Mouse (Mus musculus) embryonic fibroblast, embryonic 13.5 days (primary cell): ENCODE measurements around the gene Olfr68. TPM values are rescaled to one million over a fixed set of nuclear protein-coding genes. Genes with fewer than 3 reads are reported as not detected.
"Not testable (repeated sequence)": the region's sequence is repeated elsewhere in the genome, so short reads cannot be mapped to it uniquely, and the experiment has no call there.

ENCODE experiments used
- H3K27ac ChIP-seq: 2 replicates; pipeline ENCODE4 v1.5.1; 2012; ENCODE audit warnings: low read length, control low read depth, inconsistent platforms; ENCODE audit not compliant: insufficient read depth
- H3K4me1 ChIP-seq: 2 replicates; pipeline ENCODE4 v1.6.1; 2011; ENCODE audit warnings: low read length; ENCODE audit not compliant: control insufficient read depth, insufficient read depth
- H3K4me3 ChIP-seq: 2 replicates; pipeline ENCODE4 v1.5.1; 2011; ENCODE audit warnings: mild to moderate bottlenecking, control low read depth, low read length; ENCODE audit not compliant: insufficient read depth
- CTCF ChIP-seq: IDR thresholded peaks from 2 replicates; pipeline ENCODE4 v1.5.1; 2011; ENCODE audit warnings: mild to moderate bottlenecking, control low read depth, low read length, moderate library complexity, borderline replicate concordance; ENCODE audit not compliant: insufficient read depth
- POLR2A ChIP-seq: IDR thresholded peaks from 2 replicates; pipeline ENCODE4 v1.6.1; 2011; ENCODE audit warnings: low read depth, mild to moderate bottlenecking, control low read depth, low read length, moderate library complexity
- polyA plus RNA-seq: library from polyadenylated mRNA; stranded (reverse); fragments of >200 nt; gene quantifications from 2 replicates; pipeline ENCODE4 v1.2.4, GENCODE M21; 2011; ENCODE audit warnings: low read depth; ENCODE audit not compliant: missing spikeins, insufficient read length

Gene Olfr68
- polyA plus RNA-seq, result not detected in 2 replicates

GRCm38 (mm10) chr7:103779598-103779997 is at the start of gene Olfr68:
Olfr68 (minus strand) TSS chr7:103779698.
- no peak within 1 kb of the TSS for H3K4me3 ChIP-seq
- TF ChIP-seq CTCF, result no peak
- no peak for TF ChIP-seq POLR2A
- no peaks in the 10 kb centered on the region for H3K4me1 ChIP-seq
- H3K27ac ChIP-seq, result no peak within 1 kb of the TSS

DNA sequence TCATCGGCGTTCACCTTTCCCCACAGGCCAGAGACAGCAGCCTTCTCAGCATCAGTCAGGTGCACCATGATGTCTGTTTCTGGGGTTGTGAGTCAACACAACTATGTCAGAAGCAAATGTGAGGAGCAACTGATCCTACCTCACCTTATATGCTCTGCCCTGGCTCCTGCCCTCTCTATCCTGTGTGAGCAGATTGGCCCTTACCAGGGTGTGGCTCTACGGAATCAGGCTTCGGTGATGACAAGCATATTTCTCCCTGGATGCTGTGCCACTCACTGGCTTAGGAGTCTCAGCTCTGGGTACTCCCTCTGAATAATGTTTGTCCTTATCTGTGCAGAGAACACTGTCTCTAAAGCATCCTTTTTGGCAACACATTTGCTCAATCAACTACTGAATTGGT is 48.3 kb upstream of the Olfr68 start, which contains the start of gene Hbb-bs:
Gene Hbb-bs, minus strand, starts transcription at position 289 of the 400 bp plus-strand sequence.
- TF ChIP-seq CTCF (no peak), POLR2A (no peak)
- H3K27ac ChIP-seq, result no peak within 1 kb of the TSS
- H3K4me3 ChIP-seq, result no peak within 1 kb of the TSS
- no peaks in the 10 kb centered on the region for H3K4me1 ChIP-seq

DNA sequence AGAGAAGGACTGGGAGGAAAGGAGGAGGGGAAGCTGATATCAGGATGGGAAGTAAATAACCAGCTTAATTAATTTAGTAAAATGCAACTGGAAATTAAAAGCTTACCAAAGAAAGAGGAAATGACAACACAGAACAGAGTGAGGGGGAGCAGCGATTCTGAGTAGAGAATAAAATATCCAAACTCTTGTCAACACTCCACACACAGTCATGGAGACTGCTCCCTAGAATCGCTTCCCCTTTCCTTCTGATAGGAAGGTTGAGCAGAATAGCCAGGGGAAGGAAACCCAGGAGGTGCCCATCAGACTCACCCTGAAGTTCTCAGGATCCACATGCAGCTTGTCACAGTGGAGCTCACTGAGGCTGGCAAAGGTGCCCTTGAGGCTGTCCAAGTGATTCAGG is 47.6 kb upstream of the Olfr68 start:
- not testable (repeated sequence) for H3K4me3 ChIP-seq, H3K4me1 ChIP-seq

GRCm38 (mm10) chr7:103826255-103826887 is 46.9 kb upstream of the Olfr68 start:
- TF ChIP-seq POLR2A (no peak), CTCF (no peak)
- H3K4me1 ChIP-seq, result no peaks in the 10 kb centered on the region
- H3K4me3 ChIP-seq, result no peak overlapping the region
- H3K27ac ChIP-seq, result no peak overlapping the region

More for the DNA sequence above, 47.6 kb upstream of the Olfr68 start:
- H3K27ac ChIP-seq, result not testable (repeated sequence)

- H3K4me1 ChIP-seq, result no peaks in the 10 kb centered on the region
- no peak overlapping the region for H3K27ac ChIP-seq
- no peak overlapping the region for H3K4me3 ChIP-seq
- TF ChIP-seq CTCF, result no peak
- TF ChIP-seq POLR2A, result no peak
These were observed 46.2 kb upstream of the Olfr68 start for GRCm38 (mm10) chr7:103825536-103826254.

DNA sequence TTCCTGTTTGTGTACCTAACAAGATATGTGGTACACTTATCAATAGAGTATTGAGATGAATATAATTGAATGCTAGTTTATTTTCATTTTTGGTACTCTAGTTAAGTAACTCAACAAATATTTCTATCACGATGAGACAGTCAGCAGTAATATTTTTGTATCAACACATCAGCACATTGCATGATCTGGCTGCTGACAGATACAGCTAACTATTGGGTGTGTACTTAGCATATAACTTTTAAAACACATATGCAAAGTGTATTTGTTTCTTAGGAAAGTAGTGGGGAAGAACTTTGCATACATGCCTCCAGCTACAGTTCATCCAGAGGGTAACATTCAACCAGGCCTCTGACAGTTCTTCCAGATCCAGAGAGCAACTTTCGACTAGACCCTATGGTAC is 45.1 kb upstream of the Olfr68 start:
- Histone ChIP-seq H3K27ac (no peak overlapping the region), H3K4me3 (no peak overlapping the region), H3K4me1 (no peaks in the 10 kb centered on the region)
- TF ChIP-seq POLR2A, result no peak
- TF ChIP-seq CTCF, result no peak

- H3K4me3 ChIP-seq, H3K27ac ChIP-seq, H3K4me1 ChIP-seq: not testable (repeated sequence)
These were observed 35.6 kb upstream of the Olfr68 start for GRCm38 (mm10) chr7:103815085-103815484.

DNA sequence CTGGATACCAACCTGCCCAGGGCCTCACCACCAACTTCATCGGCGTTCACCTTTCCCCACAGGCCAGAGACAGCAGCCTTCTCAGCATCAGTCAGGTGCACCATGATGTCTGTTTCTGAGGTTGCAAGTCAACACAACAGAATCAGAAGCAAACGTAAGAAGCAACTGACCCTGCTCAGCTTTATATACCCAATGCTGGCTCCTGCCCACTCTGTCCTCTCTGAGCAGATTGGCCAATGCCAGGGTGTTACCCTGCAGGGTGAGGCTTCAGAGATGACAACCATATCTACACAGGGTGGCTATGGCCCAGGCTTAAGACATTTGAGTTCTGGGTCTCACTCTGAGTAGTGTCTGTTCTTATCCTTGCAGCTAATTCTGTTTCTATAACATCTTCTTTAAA is 34.3 kb upstream of the Olfr68 start, which contains the start of gene Hbb-bt:
Gene Hbb-bt, minus strand, starts transcription at position 231 of the 400 bp plus-strand sequence.
- no peak for TF ChIP-seq CTCF
- TF ChIP-seq POLR2A, result no peak
- Histone ChIP-seq H3K27ac (no peak within 1 kb of the TSS), H3K4me3 (no peak within 1 kb of the TSS), H3K4me1 (no peaks in the 10 kb centered on the region)

GRCm38 (mm10) chr7:103813152-103813551 is 33.7 kb upstream of the Olfr68 start:
- not testable (repeated sequence) for H3K27ac ChIP-seq, H3K4me3 ChIP-seq, H3K4me1 ChIP-seq

DNA sequence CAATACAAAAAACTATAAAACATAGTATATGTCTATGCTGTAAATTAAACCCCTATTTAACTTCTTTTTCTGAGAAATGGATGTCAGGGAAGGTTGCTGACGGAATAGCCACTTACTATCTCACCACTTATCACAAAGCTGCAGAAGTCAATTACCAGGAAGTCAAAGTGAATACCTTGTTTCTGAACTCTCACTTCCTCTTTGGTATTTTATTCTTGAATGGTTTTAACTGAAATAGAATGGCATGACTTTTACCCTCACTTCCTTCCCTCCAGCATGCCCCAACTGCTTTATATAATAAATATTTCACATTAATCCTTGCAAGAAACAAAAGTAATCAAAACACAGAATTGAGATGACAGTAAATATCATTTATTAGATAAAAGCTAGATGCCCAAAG is 32.7 kb upstream of the Olfr68 start:
- TF ChIP-seq POLR2A (no peak), CTCF (no peak)
- no peak overlapping the region for H3K27ac ChIP-seq
- H3K4me1 ChIP-seq, result no peaks in the 10 kb centered on the region
- no peak overlapping the region for H3K4me3 ChIP-seq

- no peak overlapping the region for H3K27ac ChIP-seq
- H3K4me1 ChIP-seq, result no peaks in the 10 kb centered on the region
- no peak for TF ChIP-seq CTCF
- TF ChIP-seq POLR2A, result no peak
- H3K4me3 ChIP-seq, result no peak overlapping the region
These were observed 31.8 kb upstream of the Olfr68 start for GRCm38 (mm10) chr7:103811223-103811845.
